Mouse (Mus musculus): ENCODE results near the gene Rexo5.

Rexo5 gene

DNA sequence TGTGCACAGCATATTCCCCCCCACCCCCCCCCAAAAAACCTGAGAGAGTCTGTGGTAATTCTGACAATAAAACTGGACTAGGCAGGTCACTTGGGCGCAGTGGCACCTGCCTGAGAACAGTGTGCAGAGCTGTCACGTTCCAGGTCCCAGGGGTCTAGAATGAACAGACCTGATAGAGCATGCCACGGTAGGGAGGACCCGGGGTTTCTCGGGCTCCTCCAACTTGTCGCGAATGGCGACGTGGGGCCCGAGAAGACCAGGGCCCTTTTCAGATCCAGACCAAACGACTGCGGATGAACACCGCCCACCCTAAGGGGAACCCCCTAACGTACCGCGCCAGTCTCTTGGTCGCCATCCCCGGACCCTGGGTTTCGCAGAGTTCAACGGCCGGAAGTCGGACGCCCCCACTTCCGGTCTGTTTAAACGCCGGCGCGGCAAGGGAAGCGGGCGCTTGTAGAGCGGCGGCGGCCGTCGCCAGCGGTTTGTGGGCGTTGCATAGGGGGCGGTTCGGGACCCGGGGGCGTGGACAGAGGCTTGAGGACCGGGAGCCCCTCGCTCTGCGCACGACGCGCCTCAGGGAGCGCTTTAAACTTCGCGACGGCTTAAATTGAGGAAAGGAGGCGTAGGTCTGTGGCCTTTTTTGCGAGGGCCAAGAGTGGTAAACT lies at the start of gene Rexo5, which contains the start of gene Eri2:
TSS of gene Rexo5 (plus strand) at position 421 of the 665 bp plus-strand sequence.
TSS of gene Eri2 (minus strand) at position 473 of the 665 bp plus-strand sequence.
- in situ Hi-C loops (cut with MseI, MboI): no loop called here

DNA sequence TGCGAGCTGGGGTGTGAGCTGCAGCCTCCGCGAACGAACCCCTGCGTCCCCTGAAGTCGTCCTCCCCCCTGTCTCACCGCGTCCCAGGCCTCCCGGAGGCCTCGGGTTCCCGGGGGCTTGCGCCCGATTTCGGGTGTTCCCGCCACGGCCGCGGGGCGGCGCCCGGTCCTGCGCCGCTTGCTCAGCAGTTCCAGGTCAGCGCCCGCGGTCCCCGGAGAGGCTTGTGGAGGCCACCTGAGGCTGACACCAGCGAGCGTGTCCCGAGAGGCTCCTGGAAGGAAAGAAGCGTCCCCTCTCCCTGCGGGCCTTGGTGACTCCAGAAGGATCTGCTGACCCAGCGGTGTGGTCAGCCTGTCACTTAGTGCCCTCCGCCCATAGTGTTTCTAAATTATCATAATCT lies 49.5 kb upstream of the Rexo5 start:
- in situ Hi-C loops (cut with MseI, MboI): no loop called here

DNA sequence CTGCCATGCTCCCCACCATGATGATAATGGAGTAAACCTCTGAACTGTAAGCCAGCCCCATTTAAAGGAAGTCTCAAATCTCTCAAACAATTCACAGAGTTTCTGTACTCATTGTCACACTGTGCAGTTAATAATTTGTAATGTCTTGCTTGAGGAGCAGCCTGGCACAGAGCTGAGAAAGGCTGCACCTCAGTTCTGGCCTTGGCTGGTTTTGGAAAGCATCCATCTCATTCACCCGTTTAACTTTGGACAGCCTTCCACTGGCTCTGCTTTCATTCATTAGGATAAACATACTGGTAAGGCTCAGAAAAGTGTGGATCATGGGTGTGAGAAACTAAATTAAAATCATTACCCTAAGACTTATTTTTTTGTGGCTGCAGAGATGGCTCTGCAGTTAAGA lies 47.9 kb upstream of the Rexo5 start:
- in situ Hi-C loops (cut with MseI, MboI): no loop called here

DNA sequence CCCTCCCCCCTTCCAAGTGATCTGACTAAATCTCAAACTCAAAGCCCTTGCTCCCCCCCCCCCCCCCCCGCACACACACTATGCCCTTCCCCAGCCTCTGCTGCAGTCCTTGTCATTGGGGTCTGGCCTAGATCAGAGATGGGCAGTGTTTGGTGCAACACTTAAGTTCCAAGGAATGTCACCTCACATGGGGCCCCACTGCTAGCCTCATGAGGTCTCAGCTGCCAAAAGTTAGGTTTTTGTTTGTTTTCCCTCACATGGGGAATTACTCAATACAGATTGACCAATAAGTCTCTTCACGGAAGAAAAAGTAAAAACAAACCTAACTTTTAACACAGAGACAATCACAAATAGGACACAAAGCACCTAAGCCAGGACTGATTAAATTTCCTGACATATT lies 45.0 kb upstream of the Rexo5 start:
- in situ Hi-C loops (cut with MseI, MboI): no loop called here

DNA sequence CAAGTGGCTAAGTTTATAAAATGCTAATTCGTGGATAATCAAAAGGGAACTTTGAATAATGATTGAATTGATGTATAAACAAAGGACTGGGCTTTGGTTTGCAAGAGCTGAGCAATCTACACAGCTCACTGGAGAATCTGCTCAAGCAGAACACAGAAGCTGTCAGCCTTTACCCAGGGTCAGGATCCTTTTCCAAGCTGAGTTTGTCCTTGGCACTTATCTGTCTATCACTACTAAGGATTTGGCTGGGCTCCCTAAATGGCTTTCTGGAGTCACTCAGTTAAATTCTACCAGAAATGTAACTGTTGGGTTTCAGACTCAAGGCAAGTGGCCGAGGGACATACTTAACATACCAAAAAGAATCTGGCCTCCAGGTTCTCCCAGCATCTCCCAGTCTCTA lies 43.9 kb upstream of the Rexo5 start:
- in situ Hi-C loops (cut with MseI, MboI): no loop called here

DNA sequence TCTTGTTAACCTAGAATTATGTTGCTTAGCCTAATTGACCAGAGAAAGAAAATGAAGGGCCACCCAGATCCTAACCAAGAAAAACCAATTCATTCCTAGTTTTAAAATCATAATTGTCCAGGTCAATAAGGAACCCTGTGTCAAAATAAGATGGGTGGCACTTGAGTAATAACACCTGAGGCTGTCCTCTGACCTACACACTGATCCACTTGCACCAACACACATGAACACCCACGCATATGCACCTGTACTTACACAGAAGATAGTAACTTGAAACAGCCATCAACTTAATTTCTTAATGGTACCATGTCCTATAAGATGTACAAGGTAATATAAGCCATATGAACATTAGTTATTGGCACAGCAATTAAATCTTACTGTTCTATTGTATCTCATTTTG lies 40.1 kb upstream of the Rexo5 start:
- in situ Hi-C loops (cut with MseI, MboI): no loop called here

DNA sequence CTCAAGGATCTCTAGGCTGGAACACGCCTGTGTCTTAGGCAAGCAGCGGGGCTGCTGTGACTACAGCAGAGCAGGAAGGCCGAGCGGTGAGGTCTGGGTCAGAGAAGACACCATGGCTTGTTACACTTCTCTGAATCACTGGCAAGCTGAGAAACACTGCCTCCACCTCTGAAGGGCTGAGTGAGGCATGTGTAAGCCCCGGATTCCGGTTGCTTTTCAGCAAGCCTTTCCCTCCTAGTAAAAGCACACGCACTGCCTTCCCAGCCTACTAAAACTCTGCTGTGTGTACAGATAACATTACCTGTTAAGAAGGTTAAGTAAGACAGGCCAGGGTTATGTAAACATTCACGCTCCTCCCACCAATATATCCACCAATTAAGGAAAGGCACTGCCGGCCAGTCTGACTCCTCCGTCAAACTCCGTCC lies 33.3 kb upstream of the Rexo5 start, which contains the start of gene Acsm3:
TSS of gene Acsm3 (plus strand) at position 397 of the 425 bp plus-strand sequence.
- in situ Hi-C loops (cut with MseI, MboI): no loop called here

DNA sequence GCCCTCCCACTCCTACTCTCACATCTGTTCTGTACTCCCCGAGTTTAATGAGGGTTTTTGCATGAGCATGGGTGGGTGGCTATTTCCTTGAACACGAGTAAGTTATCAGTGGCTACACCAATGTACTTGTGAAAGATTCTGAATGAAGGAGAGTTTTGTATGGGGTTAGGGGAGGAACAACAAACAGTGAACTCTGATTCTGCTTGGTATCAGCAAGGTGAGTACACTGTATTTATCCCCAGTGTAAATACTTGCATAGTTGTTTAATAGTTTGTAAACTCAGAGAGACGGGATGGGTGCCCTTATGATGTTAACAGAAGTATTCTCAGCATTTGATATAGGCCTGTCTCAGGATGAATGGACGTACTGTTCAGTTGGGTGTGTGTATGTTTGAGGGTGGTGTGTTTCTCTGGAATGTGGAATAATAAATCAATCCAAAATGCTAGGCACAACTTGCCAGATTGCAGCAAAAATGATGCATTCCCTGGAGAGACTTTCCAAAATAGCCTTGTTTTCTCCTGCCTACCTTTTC lies 31.6 kb upstream of the Rexo5 start:
- in situ Hi-C loops (cut with MseI, MboI): no loop called here

DNA sequence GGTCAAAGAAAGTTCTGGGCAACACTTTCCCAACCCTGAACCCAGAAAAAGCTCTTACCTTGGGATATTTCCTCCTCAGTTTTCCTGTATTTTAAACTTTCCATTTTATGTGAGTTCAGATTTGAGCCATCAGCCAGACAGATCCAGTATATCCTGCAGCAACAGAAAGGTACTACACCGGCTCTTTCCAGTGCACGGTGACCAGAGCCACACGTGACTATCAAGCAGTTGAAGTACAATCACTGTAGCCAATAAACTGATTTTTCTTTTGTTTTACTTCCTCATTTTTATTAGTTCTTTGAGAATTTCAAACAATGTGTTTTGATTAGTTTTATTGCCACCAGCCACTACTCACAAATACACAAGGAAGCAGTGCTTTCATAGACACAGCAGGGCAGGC lies 29.4 kb upstream of the Rexo5 start:
- in situ Hi-C loops (cut with MseI, MboI): no loop called here

DNA sequence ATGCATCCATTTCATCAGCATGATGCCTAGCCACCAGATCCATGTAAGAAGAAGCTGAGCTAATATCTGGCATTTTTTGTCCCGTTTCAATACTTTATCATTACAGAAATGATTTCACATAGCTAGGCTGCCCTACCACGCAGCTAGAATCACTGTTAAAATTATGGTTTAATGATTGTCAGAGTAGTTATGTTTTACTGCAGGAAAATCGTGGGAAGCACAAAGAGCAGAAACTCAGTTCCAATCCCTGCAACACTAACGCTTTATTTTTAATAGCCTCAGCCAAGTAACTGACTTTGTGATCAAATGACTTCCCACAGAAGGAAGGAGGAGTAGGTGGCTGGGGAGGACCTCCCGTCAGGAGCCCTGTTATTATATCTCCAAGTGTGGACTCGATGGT lies 26.8 kb upstream of the Rexo5 start:
- in situ Hi-C loops (cut with MseI, MboI): no loop called here

DNA sequence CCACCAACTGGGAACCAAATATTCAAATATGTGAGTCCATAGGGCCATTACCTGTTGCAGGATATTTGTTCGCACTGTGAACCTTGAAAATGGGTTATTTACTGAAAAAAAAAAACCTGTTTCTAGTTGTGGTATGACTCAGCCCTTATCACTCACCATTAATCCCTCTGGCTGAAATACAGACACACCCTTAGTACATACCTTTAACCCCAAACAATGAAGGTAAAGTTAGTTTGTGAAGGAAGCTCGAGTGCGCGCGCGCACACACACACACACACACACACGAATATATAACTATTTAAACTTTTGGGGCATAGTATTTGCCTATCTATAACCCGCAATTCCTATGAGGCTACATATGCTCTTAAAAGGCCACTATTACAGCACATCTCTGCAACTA lies 23.9 kb upstream of the Rexo5 start:
- in situ Hi-C loops (cut with MseI, MboI): no loop called here

DNA sequence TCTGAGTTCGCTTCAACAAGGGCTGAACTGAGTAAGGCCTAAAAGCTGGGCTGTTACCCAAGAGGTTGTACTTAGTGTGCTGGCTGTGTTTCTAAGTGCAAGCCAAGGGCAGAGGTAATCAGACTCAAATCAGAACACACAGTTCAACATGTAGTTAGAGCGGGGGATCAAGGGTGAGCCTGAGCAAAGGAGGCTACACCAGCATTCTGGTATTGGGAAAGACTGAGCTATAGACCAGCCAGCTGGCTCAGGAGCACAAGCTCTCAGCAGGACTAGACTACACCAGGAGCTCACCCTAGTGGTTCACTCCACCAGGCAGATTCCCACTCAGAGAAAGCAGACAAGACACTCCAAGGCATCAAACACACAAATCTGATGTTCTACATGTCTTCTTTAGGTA lies 10.4 kb upstream of the Rexo5 start:
- in situ Hi-C loops (cut with MseI, MboI): no loop called here

DNA sequence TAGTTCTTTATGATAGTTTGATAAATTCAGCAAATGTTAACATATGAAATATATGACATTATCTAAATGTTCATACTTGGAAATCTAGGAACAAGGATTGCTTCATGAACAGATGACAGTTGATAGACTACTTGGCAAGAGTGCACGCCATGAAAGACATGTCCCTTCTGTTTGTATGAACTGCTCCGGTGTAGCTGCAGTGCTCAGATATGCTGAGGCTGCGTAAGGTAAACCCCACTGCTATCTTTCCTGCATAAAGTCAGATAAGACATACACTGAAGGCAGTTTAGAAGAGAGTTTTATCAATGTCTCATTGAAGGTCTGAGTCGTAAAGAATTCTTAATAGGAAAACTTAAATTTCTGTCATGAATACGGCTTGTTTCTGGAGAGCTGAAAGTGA lies 8.9 kb upstream of the Rexo5 start:
- in situ Hi-C loops (cut with MseI, MboI): no loop called here

DNA sequence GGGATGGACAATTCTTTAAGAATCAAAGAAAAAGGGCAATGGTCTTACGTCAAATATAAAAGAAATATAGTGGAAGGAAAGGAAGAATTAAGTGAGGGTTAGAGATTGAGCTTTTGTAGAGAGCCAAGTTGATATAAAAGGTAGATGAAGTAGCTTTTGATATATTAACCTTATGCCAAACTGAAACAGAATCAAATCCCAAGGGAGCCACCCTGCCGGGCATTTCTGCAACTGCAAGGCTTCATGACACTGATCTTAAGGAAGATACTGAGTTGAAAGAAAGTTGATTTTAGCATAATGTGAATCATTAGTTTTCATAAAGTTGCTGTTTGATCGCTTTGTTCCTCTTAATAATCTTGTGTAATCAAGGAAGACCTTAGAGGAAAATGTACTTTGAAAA lies 4.8 kb upstream of the Rexo5 start:
- in situ Hi-C loops (cut with MseI, MboI): no loop called here

DNA sequence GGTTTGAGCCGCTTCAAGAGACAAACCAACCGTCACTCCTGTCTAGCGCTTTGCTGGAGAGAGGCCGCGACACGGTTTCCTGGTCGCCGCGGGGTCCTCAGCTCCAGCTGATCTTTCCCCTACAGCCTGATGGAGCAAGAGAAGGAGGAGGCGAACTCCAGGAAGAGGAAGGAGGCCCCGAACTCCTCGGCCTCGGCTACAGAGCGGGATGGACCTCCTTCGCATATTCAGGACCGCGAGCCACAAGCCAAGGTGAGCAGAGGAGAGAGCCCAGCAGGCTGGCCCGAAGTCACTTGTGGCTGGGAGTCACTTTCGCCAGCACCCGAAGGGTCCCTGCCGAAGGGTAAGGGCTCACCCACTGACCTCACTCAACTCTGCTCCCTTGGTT lies 439 bp downstream of the Rexo5 start:
- in situ Hi-C loops (cut with MseI, MboI): no loop called here

DNA sequence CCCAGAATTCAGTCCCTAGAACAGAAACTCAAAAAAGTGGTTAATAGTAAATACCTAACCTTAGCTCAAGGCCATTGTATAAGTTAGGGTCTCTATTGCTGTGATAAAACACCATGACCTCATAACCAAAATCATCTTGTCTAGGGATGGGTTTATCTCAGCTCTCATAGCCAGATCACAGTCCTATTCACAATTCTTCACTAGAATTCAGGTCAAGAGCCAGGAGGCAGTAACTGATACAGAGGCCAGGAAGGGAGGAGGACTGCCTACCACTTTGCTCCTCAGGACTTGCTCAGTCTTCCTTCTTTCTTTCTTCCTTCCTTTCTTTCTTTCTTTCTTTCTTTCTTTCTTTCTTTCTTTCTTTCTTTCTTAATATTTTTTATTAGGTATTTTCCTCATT lies 1.5 kb downstream of the Rexo5 start:
- in situ Hi-C loops (cut with MseI, MboI): no loop called here

DNA sequence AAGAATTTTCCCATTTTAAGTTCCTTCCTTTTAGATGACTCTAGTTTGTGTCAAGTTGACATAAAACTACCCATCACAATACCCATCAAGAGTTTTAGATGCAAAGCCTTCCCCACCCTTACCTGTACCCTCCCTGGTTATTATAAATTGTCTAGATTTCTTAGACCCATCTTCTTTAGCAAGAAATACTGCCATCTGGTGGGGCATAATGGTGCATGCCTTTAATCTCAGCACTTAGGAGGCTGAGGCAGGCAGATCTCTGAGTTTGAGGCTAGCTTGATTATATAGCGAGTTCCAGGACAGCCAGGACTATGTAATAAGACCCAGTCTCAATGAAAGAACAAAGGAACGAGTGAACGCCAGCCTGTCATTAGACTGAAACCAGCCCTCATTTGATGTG lies 6.7 kb downstream of the Rexo5 start:
- in situ Hi-C loops (cut with MseI, MboI): no loop called here

DNA sequence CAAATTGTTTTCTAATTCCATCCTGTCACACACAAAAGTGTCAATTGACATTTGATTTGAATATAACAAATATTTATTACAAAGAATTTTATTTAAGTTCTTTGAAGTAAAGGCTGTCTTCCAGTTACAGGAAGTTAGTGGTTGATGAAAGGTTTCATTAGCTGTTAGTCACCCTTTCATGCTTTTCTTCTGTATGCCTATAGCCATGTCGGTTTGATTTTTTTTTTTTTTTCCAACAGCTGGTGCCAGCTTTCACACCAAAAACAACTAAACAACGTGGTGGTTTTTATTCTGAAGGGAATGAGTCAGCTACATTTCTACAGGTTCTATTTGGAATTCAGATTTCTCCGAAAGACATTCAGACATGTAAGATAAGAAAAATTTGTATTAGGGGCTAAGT lies 7.2 kb downstream of the Rexo5 start:
- in situ Hi-C loops (cut with MseI, MboI): no loop called here

DNA sequence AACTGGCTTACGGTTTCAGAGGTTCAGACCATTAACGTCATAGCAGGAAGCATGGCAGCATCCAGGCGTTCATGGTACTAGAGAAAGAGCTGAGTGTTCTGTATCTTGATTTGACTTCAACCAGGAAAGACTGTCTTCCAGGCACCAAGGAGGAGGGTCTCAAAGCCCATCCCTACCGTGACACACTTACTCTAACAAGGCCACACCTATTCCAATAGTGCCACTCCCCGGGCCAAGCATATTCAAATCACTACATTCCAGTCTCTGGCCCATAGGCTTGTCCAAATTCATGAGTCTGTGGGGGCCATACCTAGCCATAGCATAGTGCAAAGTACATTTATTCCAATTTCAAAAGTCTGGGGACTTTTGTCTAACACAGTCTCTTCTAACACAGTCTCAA lies 13.6 kb downstream of the Rexo5 start:
- in situ Hi-C loops (cut with MseI, MboI): no loop called here

DNA sequence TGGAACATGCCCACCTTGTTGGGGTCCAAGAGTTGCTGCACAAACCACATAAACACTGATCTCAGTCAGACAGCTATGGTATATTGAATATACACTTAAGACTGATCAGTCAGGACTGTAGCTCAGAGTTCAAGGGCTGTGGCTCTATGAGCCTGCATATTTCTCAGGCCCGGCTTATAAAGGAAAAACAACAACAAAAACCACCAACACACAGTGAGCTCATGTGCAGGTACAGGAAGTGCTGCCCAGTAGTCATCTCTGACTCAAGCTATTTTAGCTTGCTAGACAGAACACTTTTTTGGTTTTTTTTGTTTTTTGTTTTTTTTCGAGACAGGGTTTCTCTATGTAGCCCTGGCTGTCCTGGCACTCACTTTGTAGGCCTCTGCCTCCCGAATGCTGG lies 14.9 kb downstream of the Rexo5 start:
- in situ Hi-C loops (cut with MseI, MboI): no loop called here

DNA sequence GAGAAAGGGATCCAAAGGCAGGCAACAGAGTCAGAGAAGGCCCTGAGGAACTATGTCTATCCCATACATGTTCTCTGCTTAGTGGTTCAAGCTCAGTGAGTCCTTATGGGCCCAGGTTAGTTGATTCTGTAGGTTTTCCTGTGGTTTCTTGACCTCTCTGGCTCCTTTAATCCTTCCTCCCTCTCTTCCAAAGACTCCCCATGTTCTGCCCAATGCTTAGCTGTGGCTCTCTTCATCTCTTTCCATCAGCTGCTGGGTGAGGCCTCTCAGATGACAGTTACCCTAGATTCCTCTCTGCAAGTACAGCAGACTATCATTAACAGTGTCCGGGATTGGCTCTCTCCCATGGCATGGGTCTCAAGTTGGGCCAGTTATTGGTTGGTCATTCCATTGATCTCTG lies 41.6 kb downstream of the Rexo5 start:
- in situ Hi-C loops (cut with MseI, MboI): no loop called here

DNA sequence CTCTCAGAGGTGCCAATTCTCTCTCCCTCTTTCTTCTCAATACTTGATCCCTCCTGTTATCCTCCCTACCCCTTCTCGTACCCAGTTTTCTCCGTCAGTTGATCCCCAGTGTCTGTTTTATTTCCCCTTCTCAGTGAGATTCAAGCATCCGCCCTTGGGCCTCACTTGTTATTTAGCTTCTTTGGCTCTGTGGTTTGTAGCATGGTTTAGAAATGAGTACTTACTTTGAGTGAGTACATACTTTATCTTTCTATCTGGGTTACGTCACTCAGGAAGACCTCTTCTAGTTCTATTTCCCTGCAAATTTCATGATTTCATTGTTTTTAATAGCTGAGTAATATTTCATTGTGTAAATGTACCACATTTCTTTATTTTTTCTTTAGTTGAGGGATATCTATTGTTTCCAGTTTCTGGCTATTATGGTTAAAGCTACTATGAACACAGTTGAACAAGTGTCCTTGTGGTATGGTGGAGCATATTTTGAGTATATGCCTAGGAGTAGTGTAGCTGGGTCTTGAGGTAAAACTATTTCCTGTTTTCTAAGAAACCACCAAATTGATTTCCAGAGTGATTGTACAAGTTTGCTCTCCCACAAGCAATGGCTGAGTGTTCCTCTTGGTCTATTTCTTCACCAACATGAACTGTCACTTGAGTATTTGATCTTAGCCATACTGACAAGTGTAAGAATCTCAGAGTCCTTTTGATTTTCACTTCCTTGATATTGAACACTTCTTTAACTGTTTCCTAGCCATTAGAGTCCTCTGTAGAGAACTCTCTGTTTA lies 42.4 kb downstream of the Rexo5 start:
- in situ Hi-C loops (cut with MseI, MboI): no loop called here

DNA sequence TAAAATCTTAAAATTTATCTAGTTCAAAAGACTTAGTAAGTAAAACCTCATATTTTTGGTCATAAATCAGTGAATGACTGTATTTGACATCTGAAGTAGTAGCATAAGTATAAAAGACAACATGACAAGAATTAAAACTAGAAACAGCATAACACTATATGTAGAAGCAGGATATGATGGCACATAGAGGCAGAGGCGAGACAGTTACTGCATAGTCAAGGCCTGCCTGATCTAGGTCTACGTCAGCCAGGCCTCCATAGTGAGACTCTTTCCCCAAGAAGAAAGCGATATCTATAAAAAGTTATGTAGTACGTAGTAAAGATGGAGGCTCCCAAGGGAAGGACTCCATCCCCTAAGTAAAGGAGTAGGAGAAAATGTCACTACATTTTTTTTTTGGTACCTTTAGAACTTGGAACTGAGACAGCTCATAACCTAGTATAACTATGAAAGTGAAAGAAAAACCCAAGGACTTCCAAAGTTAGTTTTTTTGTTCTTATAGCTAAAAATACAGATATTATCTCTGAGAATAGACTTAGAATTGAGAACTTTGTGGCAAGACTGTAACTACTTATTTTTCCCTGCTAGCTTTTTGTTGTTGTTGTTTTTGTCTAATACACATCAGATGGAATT lies 48.1 kb downstream of the Rexo5 start:
- in situ Hi-C loops (cut with MseI, MboI): no loop called here

Measured in mouse trophoblast stem cell (cell line).